Mouse (Mus musculus) liver, embryonic 16.5 days (tissue): ENCODE data around the gene Exoc3l4. TPM values are rescaled to one million over a fixed set of nuclear protein-coding genes. Genes with fewer than 3 reads are reported as not detected.

ENCODE experiments used
- ATAC-seq: fragments of 200-750 bp; cut with Nextera tagmentation; 2 replicates; pipeline ENCODE4 v1.8.0; 2017; ENCODE audit warnings: low read depth, mild to moderate bottlenecking, moderate number of reproducible peaks, moderate library complexity
- H3K27ac ChIP-seq: fragments of 300-500 bp; sonication (generic); 2 replicates; pipeline ENCODE4 v1.5.1; 2014; ENCODE audit warnings: mild to moderate bottlenecking, low read length
- H3K27me3 ChIP-seq: fragments of 300-500 bp; sonication (generic); 2 replicates; pipeline ENCODE4 v1.6.1; 2014; ENCODE audit warnings: low read depth, low read length, mixed read lengths; ENCODE audit not compliant: control insufficient read depth, insufficient read depth
- H3K36me3 ChIP-seq: fragments of 300-500 bp; sonication (generic); 2 replicates; pipeline ENCODE4 v1.6.1; 2014; ENCODE audit warnings: mild to moderate bottlenecking; ENCODE audit not compliant: control insufficient read depth, insufficient read depth
- H3K4me1 ChIP-seq: fragments of 300-500 bp; sonication (generic); 2 replicates; pipeline ENCODE4 v1.6.1; 2014; ENCODE audit warnings: low read depth, low read length, mixed read lengths; ENCODE audit not compliant: control insufficient read depth
- H3K4me2 ChIP-seq: fragments of 300-500 bp; sonication (generic); 2 replicates; pipeline ENCODE4 v1.6.1; 2014; ENCODE audit warnings: low read depth, low read length, mixed read lengths
- H3K4me3 ChIP-seq: fragments of 300-500 bp; sonication (generic); 2 replicates; pipeline ENCODE4 v1.5.1; 2014; ENCODE audit warnings: low read depth, mild to moderate bottlenecking, low read length
- H3K9ac ChIP-seq: fragments of 300-500 bp; sonication (generic); 2 replicates; pipeline ENCODE4 v1.6.1; 2014; ENCODE audit warnings: low read depth, low read length
- H3K9me3 ChIP-seq: fragments of 300-500 bp; sonication (generic); replicated peaks from 2 replicates; pipeline ENCODE4 v1.6.1; 2016; ENCODE audit warnings: low read length; ENCODE audit not compliant: control insufficient read depth
- whole genome bisulfite sequencing: fragments of 180-500 bp; shearing (Covaris S2); extraction: QIAGEN DNeasy Blood & Tissue Kit; methylation state at CpG from one replicate; pipeline ENCODE4 v1.1.7; 2014; ENCODE audit not compliant: insufficient replicate concordance; 5-methylcytosine and 5-hydroxymethylcytosine counted together
- polyA plus RNA-seq: library from polyadenylated mRNA; unstranded; fragments of >200 nt; fragmentation: Nextera tagmentation; extraction: Ambion mirVana; gene quantifications from 2 replicates; pipeline ENCODE4 v1.2.1, GENCODE M21; 2015

Gene Exoc3l4
- polyA plus RNA-seq, 1 experiment from 2014 or later: 28.5 TPM

- peak overlapping the region; percentile 14 for H3K9ac ChIP-seq
- H3K4me2 ChIP-seq: peak overlapping the region; percentile 68
- no peaks in the 10 kb centered on the region for H3K9me3 ChIP-seq
- peaks cover 48% of the 10 kb centered on the region for H3K4me1 ChIP-seq
- no peaks in the 10 kb centered on the region for H3K36me3 ChIP-seq
- no peak overlapping the region for H3K27ac ChIP-seq
- 4% methylated on average over 40 of the region's 40 CpGs for WGBS
- H3K4me3 ChIP-seq: peak overlapping the region; percentile 46
- ATAC-seq: 0 out of 2 replicates have a peak, but pooled peaks have one; percentile 8
- peaks cover 48% of the 10 kb centered on the region for H3K27me3 ChIP-seq
Measured at GRCm38 (mm10) chr12:111428961-111429911, 12.4 kb downstream of the Exoc3l4 start.

- Histone ChIP-seq H3K4me2 (peak overlapping the region; percentile 68), H3K36me3 (no peaks in the 10 kb centered on the region), H3K9me3 (no peaks in the 10 kb centered on the region), H3K4me1 (peaks cover 58% of the 10 kb centered on the region), H3K9ac (no peak overlapping the region; the same call in 1 of the 2 replicates), H3K4me3 (peak overlapping the region; percentile 46), H3K27ac (peak overlapping the region; percentile 12; the same call in 1 of the 2 replicates), H3K27me3 (peaks cover 38% of the 10 kb centered on the region)
- WGBS: 20% methylated on average over 27 of the region's 27 CpGs
- no peak for ATAC-seq
Measured at GRCm38 (mm10) chr12:111430049-111430867, 13.4 kb downstream of the Exoc3l4 start.

- Histone ChIP-seq H3K4me3 (no peak overlapping the region), H3K4me1 (peaks cover 67% of the 10 kb centered on the region), H3K36me3 (no peaks in the 10 kb centered on the region), H3K9ac (no peak overlapping the region), H3K4me2 (no peak overlapping the region), H3K9me3 (no peaks in the 10 kb centered on the region), H3K27ac (peak overlapping the region; percentile 12; the same call in 1 of the 2 replicates), H3K27me3 (peaks cover 31% of the 10 kb centered on the region)
- whole genome bisulfite sequencing: 52% methylated on average over 14 of the region's 14 CpGs
- ATAC-seq: no peak
Measured at GRCm38 (mm10) chr12:111430868-111431817, 14.3 kb downstream of the Exoc3l4 start.

GRCm38 (mm10) chr12:111432097-111432496, 15.3 kb downstream of the Exoc3l4 start:
- Histone ChIP-seq H3K4me3 (no peak overlapping the region), H3K4me2 (no peak overlapping the region), H3K27ac (peak overlapping the region; percentile 16), H3K9ac (no peak overlapping the region), H3K4me1 (peaks cover 73% of the 10 kb centered on the region), H3K27me3 (peaks cover 31% of the 10 kb centered on the region), H3K36me3 (no peaks in the 10 kb centered on the region), H3K9me3 (no peaks in the 10 kb centered on the region)
- ATAC-seq: no peak
- 41% methylated on average over 4 of the region's 4 CpGs for WGBS

GRCm38 (mm10) chr12:111432751-111433331, 16.0 kb downstream of the Exoc3l4 start:
- no peaks in the 10 kb centered on the region for H3K36me3 ChIP-seq
- H3K9ac ChIP-seq: no peak overlapping the region; the same call in 1 of the 2 replicates
- no peak overlapping the region for H3K4me3 ChIP-seq
- ATAC-seq: no peak
- 46% methylated on average over 4 of the region's 5 CpGs for WGBS
- peaks cover 31% of the 10 kb centered on the region for H3K27me3 ChIP-seq
- H3K4me2 ChIP-seq: no peak overlapping the region
- peak overlapping the region; percentile 16 for H3K27ac ChIP-seq
- no peaks in the 10 kb centered on the region for H3K9me3 ChIP-seq
- peaks cover 80% of the 10 kb centered on the region for H3K4me1 ChIP-seq

GRCm38 (mm10) chr12:111434164-111434744, 17.4 kb downstream of the Exoc3l4 start:
- Histone ChIP-seq H3K9ac (peak overlapping the region; percentile 49), H3K4me2 (peak overlapping the region; percentile 40), H3K4me3 (no peak overlapping the region), H3K27ac (peak overlapping the region; percentile 80), H3K4me1 (peaks cover 87% of the 10 kb centered on the region), H3K9me3 (no peaks in the 10 kb centered on the region), H3K36me3 (no peaks in the 10 kb centered on the region), H3K27me3 (peaks cover 17% of the 10 kb centered on the region)
- ATAC-seq: no peak
- WGBS: 51% methylated on average over 7 of the region's 7 CpGs

- Histone ChIP-seq H3K9ac (peak overlapping the region; percentile 49), H3K27ac (peak overlapping the region; percentile 80), H3K27me3 (peaks cover 11% of the 10 kb centered on the region), H3K4me1 (peaks cover 86% of the 10 kb centered on the region), H3K4me3 (0 out of 2 replicates have a peak overlapping the region, but pooled peaks have one; percentile 5), H3K4me2 (peak overlapping the region; percentile 40), H3K9me3 (no peaks in the 10 kb centered on the region), H3K36me3 (no peaks in the 10 kb centered on the region)
- ATAC-seq: peak; percentile 90
- 12% methylated on average over 8 of the region's 8 CpGs for WGBS
Measured at GRCm38 (mm10) chr12:111434745-111435327, 18.0 kb downstream of the Exoc3l4 start.
